10 mouse cellular contexts compared by ENCODE assay signal in genomic region chr9:20756081-20756700, GRCm38 (mm10). TPM values are rescaled to one million over a fixed set of nuclear protein-coding genes. Genes with fewer than 3 reads are reported as not detected.
"Had no signal": no experiment of that assay in that cellular context is flagged by ENCODE, and none has a peak within 500 bp of the region (broad histone marks: within the 10 kb centered on the region; RNA-seq: fewer than 3 reads in every experiment).

No protein-coding gene starts in this region.

- DNase-seq: right cerebral cortex, postnatal 25 days had no signal

- H3K36me3 ChIP-seq: midbrain, embryonic 10.5 days; midbrain, embryonic 12.5 days; neural tube, embryonic 13.5 days; neural tube, embryonic 15.5 days had no signal

- H3K4me2 ChIP-seq: lung, embryonic 14.5 days; midbrain, embryonic 12.5 days; neural tube, embryonic 13.5 days; neural tube, embryonic 15.5 days had no signal

- H3K4me3 ChIP-seq: midbrain, embryonic 10.5 days; midbrain, embryonic 12.5 days; myocyte; neural tube, embryonic 13.5 days; neural tube, embryonic 15.5 days had no signal

- H3K27me3 ChIP-seq: midbrain, embryonic 12.5 days; neural tube, embryonic 13.5 days; neural tube, embryonic 15.5 days had no signal

- H3K9ac ChIP-seq: lung, embryonic 14.5 days; midbrain, embryonic 12.5 days; neural tube, embryonic 13.5 days; neural tube, embryonic 15.5 days had no signal

- H3K27ac ChIP-seq: midbrain, embryonic 10.5 days; midbrain, embryonic 12.5 days; neural tube, embryonic 13.5 days; neural tube, embryonic 15.5 days had no signal

- H3K4me1 ChIP-seq: midbrain, embryonic 10.5 days; midbrain, embryonic 12.5 days; neural tube, embryonic 13.5 days; neural tube, embryonic 15.5 days had no signal

- ATAC-seq: midbrain, embryonic 16.5 days had no signal

- H3K9me3 ChIP-seq: midbrain, embryonic 10.5 days; midbrain, embryonic 12.5 days; neural tube, embryonic 15.5 days had no signal

RNA-seq across cellular contexts. Expression of gene Olfm2, which starts 10.0 kb away (rescaled TPM):
- total RNA-seq: megakaryocyte, adult 5-6 weeks; megakaryocyte-erythroid progenitor cell, adult 5-6 weeks had no signal

RNA-seq across cellular contexts. Expression of gene Col5a3, which starts 58.7 kb away (rescaled TPM):
- total RNA-seq: megakaryocyte-erythroid progenitor cell, adult 5-6 weeks had no signal
